Mouse (Mus musculus): ENCODE results near the gene Gp5. TPM values are rescaled to one million over a fixed set of nuclear protein-coding genes. Genes with fewer than 3 reads are reported as not detected.
"Not testable (repeated sequence)": the region's sequence is repeated elsewhere in the genome, so short reads cannot be mapped to it uniquely, and the experiment has no call there.

Gp5 gene
- total RNA-seq (2015; ENCODE audit: low replicate concordance), result 1.0 TPM in 1 of 2 replicates, not detected in the other
- total RNA-seq (2017; ENCODE audit: low replicate concordance), result 0.77 and 2.1 TPM in 2 replicates

DNA sequence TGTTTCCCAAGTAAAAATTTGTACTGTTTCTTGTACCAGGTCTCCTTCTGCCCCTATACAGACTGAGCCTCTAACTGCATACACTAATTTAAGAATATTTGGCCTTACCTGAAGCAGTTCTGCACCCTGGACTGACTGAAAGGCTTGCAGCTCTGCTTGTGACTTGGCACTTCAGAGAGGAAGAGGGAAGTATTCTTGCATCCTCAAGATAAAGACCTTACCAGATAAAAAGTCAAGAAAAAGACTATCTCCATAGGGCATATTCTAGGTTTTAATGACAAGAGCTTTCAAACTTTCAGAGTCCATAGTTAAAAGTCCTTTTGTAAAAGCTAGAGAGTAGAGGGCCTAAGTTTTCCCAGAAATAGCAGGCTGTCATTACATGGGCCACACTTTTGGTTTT lies at the start of gene Gp5:
Gene Gp5 (minus strand): TSS at position 133 of the 400 bp plus-strand sequence.
- 0 out of 2 replicates have a peak, but pooled peaks have one; percentile 38 for ATAC-seq (replicated peaks; ENCODE audit: low FRiP score, poor library complexity, severe bottlenecking)

DNA sequence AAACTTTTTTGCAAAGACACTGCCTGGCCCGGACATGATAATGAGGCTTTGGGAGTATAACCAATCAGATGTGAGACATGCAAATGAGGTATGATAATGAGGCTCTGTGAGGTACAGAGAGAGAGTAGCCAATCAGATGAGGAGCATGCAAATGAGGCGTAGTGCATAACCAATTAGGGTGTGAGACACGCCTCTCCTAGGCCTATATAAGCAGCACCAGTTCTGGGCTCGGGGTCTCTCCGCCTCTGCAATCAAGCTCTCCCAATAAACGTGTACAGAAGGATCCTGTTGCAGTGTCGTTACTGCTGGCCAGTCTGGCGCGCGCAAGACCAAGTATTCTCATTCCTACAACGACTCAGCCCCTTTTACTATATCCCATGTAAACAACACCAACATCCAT lies 42.9 kb upstream of the Gp5 start:
- not testable (repeated sequence) for ATAC-seq (replicated peaks; ENCODE audit: low FRiP score, poor library complexity, severe bottlenecking)

DNA sequence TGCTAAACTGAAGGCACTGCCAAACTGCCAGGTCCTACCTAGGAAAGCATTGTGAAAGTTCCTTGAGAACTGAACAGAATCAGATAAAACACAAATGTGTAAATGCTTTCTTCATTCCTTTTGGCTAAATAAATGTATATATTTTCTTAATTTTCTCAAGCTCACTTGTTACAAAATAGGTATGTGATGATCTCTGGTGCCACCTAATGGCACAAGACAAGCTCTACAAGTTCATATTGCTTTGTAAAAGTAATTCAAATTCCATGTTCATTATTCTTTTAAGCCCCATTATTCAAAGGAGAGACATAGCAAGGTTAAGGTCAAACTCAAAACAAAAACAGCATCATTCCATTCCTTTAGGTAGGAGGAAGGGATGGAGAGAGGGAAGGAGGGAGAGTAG lies 3.7 kb upstream of the Gp5 start:
- ATAC-seq (replicated peaks; ENCODE audit: low FRiP score, poor library complexity, severe bottlenecking), result no peak

DNA sequence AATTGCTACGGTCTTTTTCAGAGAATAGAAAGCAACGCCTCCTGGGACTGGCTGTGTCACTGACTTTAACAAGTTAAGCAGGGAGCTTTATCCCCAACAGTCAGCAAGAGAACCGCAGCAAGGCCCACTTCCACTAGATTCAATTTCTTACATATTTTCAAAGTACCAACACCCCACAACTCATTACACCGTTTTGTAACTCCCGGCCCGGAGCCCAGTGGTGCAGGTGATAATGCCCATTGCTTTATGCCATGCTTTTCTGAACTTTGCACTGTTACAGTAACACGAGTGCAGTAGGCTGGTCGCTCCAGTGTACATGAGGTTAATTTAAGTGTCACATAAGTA lies 436 bp downstream of the Gp5 start:
- no peak for ATAC-seq (replicated peaks; ENCODE audit: low FRiP score, poor library complexity, severe bottlenecking)

DNA sequence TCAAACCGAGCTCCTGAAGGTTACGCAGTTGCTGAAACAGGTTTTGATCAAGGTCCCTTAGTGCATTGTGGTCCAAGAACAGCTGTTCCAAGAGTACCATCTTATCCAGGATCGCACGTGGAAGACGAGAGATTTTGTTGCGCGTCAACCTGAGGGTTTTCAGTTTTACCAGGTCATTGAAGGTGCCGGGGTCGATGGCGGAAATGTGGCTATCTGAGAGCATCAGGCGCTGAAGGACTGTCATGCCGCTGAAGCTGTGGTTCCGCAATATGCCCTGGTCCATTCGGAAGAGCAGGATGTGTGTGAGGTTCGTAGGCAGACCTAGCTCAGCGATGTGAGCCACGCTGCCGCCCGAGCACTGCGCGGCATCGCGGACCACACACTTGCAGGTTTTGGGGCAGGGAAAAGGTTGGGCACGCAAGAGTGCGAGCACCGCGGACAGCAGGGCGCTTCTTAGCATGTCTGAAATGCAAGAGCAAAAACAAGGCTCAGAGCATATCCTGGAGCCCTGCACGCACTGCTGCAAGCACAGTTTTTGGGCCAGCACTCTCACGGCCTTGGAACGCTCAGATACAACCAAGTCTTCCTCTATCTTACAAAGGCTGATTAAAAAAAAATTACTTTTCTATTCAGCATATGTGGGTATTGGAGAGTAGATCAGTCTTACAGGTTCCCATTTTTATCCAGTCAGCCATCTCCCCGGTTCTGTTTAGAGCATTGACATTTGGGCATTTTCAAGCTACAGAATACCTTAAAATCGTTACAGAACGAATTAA lies 996 bp downstream of the Gp5 start:
- ATAC-seq (replicated peaks; ENCODE audit: low FRiP score, poor library complexity, severe bottlenecking), result no peak

DNA sequence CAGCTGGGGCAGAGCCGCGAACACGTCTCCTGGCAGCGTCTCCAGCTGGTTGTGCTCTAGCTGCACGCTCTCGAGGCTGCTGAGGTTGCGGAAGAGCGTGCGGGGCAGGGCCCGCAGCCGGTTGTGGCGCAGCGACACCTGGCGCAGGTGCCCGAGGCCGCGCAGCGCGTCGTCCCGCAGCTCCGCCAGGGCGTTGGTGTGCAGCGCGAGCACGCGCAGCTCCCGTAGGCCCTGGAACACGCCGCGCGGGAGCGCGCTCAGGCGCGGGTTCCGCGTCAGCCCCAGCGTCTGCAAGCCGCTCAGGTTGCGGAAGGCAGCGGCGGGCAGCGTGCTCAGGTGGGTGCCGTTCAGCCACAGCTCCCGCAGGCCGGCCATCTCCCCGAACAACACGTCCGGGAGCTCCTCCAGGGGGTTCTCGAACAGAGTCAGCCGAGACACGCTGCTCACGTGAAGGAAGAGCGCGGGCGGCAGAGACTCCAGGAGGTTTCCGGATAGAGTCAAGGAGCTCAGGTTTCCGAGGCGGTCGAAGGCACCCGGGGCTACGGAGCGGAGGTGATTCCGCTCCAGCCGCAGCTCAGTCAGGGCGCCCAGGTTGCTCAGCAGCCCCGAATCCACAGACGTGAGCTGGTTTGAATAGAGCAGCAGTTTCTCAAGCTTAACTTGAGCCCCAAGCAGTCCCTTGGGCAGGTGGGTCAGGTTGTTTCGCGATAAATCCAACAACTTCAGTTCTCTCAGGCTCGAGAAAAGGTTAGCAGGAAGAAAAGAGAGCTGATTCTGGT lies 1.8 kb downstream of the Gp5 start:
- ATAC-seq (replicated peaks; ENCODE audit: low FRiP score, poor library complexity, severe bottlenecking), result peak; percentile 35; the same call in 1 of the 2 replicates

DNA sequence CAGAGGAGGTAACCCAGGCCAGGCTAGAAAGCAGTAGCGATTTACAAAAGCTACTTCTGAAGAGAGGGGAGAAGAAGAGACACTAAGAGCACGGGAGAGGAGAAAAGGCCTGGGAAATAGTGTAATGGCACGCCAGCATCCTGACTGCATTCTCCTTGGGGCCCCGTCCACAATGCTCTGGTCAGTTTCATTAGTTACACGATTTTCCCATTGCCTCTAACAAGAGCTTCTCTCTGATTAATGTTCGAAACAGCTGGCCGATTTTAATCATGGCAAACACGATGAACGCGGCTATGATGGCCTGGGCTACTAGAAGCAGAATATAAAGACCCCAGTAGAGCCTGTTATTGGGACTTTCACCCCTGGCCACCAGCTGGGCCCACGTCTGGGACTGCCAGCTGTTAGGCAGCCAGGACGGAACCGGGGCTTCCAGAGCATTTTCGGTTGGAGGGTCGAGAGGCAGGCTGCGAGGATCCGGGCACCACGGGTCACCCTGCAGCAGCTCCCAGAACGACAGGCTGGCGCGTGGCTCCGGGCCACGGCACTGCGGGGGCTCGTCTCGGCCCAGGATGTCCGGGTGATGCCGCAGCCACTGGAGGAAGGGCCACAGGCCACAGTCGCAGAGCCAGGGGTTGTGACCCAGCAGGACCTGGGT lies 2.5 kb downstream of the Gp5 start:
- no peak for ATAC-seq (replicated peaks; ENCODE audit: low FRiP score, poor library complexity, severe bottlenecking)

DNA sequence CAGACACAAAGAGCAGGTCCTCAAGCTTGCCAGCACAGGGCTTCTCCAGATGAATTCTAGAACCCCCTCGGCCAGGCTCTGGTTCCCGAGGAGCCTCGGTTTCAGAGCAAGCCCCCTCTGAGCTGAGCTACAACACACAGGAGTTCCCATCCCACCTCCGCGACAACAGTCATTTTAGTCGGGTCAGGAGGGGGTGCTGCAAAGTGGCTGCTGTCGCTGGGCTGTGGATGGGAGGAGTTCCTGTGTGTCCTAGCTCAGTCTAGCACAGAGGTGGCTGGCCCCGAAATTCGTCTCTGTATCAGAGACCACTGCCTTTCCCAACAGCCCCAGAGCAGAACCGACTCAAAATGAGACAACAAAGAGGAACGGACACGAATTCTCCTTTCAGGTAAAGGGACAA lies 3.3 kb downstream of the Gp5 start:
- ATAC-seq (replicated peaks; ENCODE audit: low FRiP score, poor library complexity, severe bottlenecking), result no peak

DNA sequence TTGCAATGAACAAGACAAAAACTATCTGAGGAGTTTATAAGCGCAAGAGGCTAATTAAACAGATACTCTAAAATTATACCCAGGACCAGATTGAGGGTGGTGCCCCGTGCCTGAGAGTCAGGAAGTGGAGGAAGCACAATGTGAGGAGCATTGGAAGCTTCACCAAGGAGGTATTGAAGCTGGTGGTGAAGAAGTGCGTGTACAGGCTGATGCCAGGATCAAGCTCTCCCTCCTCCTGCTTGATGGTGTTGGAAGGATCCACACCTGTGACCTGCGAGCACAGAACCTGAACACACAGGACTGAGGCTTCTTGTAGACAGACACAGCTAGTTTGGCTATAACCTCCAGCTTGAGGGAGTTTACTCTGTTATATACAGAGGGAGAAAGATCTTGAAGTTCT lies 4.5 kb downstream of the Gp5 start:
- no peak for ATAC-seq (replicated peaks; ENCODE audit: low FRiP score, poor library complexity, severe bottlenecking)

DNA sequence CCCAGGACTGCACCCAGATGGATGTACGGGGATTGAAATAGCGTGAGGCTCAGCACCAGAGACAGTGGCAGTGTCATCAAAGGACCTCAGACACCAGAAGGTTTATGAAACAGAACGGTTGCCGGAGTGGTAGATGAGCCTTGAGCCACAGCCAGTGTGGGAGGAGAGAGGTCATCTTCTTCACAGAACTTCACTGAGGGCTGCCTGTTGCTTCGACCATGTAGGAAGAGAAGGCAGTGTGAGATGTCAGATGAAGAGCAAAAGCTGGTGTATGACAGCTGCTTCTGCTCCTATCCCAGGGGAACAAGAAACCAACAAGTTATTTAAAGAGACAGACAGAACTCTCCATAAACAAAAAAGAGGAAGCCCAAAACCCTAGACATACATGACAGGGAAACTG lies 6.3 kb downstream of the Gp5 start:
- no peak for ATAC-seq (replicated peaks; ENCODE audit: low FRiP score, poor library complexity, severe bottlenecking)

DNA sequence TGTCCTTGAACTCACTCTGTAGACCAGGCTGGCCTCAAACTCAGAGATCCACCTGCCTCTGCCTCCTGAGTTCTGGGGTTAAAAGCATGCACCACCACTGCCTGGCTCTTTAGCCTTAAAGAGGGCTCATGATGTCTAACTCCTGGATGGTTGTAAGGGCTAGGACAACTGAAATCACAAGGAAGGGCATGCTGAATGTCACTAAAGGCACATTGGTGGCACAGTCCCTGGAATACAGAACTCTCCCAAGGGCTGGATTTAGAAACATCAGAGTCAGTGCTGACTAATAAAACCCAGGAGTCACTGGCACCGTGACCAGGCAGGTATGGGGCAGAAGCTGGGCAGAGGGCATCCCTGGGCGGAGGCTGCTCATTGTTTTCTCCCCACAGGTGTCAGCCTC lies 7.2 kb downstream of the Gp5 start:
- no peak for ATAC-seq (replicated peaks; ENCODE audit: low FRiP score, poor library complexity, severe bottlenecking)

DNA sequence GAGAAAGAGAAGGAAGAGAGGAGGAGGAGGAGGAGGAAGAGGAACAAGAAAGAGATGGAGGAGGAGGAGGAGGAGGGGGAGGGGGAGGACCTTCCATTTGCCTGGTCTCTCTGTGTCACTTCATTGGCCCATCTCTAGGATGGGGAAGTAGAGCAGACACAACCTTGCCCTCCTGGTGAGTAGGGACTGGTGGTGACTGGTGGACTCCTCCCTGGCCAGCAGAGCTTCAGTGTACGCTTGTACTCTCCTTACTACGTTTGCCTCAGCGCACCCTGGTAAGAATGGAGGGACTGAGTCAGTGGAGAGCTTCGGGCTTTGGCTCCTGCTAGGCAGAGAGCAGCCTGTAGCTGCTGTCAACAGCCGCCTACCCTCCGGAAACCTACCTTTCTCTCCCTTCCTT lies 7.9 kb downstream of the Gp5 start:
- no peak for ATAC-seq (replicated peaks; ENCODE audit: low FRiP score, poor library complexity, severe bottlenecking)

DNA sequence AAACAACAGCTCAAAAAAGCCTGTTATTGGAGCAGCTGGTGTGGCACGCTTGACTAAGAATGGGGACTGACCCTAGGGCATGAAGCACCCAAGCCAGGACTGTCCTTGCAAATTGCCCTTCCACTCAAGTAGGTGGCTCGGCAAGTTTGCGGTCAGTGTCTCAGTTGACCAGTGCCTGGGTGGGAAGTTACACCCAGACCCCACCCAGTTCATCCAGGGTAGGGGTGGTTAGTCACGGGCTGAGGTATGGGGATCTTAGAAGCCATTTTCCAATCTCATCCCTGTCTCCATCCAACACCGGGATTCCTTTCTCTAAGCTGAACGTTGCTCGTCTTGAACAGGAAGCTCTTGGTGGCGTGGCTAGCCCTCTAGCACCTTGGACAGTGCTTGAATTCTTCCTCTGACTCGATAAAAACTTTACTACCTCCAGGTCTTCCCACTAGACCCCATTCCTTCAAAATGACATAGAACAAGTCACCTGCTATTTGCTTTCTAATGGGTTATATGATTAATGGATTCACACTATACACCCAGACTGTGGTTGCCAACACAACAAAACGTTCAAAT lies 10.8 kb downstream of the Gp5 start:
- ATAC-seq (replicated peaks; ENCODE audit: low FRiP score, poor library complexity, severe bottlenecking), result no peak

DNA sequence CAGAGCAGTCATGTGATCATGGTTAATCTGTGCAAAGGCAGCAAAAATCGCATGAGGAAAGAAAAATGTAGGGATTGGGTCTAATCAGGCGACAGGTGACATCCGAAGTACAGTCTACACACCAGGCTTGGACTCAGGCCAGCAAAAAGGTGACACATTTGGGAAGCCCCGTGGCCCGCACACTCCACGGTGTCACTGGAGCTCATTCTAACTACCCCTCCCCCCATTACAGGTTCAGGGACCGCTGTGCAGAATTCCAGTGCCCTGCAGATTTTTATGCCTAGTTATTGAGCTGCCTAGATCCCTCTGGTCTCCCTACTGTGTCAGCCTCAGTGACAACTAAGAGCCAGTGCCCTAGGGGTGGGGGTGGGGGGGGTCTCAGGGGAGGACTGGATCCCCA lies 13.1 kb downstream of the Gp5 start:
- no peak for ATAC-seq (replicated peaks; ENCODE audit: low FRiP score, poor library complexity, severe bottlenecking)

DNA sequence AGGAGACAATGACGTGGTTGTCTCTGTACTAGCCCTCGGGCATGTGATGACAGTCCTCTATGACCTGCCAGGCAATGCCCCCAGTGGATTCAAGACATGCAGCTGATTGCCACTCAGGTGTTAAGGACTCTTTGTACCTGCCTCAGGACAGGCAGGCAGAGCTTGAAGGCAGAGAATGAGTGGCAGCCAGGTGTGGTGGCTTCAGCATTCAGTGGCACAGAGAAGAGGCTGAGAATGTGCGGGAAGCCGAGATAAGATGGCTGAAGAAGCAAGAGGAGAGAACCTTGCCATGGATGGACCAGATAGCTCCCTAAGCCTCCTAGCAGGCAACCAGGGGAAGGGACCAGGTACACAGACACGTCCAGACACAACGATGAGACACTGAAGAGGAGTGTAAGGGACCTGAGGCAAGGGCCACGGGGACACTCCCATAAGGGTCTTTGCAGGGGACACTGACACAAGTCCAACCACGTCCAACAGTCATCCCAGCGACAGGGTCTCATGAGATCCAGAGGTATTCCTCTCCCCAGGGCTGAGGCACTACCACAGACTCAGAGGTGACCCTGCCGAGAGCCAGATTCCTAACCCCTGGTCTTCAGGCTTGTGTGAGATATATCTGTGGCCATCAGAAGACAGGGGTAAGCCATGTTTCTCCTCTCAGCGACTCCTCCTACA lies 13.8 kb downstream of the Gp5 start:
- no peak for ATAC-seq (replicated peaks; ENCODE audit: low FRiP score, poor library complexity, severe bottlenecking)

DNA sequence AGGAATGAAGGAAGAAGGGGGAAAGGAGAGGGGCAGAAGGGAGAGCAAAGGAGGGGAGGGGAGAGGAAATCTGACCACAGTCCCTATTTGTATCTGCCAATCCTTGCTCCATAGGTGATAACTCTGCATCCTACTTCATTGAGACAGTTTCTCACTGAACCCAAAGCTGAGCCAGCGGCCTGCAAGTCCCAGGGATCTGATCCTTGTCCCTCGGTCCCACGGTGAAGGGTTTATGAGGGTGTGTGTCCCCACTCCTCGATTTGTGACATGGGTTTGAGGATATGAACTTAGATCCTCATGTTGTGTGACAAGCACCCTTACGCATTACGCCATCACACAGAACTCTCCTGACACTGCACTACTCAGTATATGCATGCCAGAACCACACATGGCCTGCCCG lies 15.5 kb downstream of the Gp5 start:
- ATAC-seq (replicated peaks; ENCODE audit: low FRiP score, poor library complexity, severe bottlenecking), result no peak

DNA sequence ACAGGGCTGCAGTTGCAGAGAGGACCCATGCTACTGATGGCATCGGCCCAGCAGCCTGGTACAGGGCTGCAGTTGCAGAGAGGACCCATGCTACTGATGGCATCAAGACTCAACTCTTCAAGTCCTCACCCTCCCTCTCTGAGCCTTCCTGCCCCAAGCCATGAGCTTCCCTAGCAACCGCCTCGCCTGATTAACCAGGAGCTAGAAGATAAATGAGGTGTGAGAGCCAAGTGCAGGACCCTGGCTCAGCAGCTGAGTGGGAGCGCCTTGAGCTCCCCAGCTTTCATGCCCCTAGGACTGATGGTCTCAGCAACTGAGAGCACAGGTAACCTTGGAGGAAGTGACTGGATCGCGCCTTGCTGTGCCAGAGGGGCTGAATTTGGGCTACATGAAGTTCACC lies 20.1 kb downstream of the Gp5 start:
- no peak for ATAC-seq (replicated peaks; ENCODE audit: low FRiP score, poor library complexity, severe bottlenecking)

DNA sequence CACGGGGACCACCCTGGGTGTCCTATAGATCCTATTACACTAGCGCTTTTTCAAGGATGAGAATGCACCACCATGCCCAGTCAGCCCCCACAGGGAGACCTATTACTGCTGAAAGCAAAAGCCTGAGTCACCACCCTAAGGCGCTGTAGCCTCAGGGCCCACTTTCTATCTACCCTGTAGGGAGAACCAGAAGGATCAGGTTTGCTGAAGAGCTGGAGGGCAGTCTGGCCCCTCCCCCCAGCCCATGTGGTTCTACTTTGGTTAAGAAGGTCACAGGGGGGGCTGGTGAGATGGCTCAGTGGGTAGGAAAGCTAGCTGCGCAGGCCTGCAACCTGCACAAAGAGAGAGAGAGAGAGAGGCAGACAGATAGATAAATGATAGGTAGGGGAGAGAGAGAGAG lies 24.9 kb downstream of the Gp5 start:
- no peak for ATAC-seq (replicated peaks; ENCODE audit: low FRiP score, poor library complexity, severe bottlenecking)

DNA sequence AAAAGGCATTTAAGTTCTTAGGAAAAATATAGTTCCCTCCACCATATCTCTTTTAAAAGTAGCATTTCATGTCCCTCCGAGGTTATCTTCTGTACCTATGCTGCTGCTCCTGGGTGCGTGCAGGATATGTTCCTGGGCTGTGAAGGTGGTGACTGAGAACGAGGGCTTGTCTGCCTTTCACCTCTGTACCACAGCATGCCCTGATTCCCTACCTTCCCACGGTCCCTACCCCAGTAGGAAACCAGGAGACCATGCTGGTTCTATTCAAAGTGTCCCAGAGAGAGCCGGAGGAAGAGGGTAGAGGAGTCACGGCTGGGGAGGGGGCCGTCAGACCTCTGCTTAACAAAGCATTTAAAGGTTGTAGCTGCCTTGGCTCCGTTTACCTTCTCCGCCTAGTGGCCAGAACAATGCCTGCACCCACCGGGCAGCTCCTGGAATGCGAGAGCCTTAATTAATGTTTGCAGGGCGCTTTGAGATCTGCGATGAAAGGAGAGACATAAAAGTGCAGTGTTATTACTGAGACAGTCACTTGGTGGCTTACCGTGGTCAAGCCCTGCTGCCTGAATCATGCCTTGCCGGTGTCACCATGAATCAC lies 26.7 kb downstream of the Gp5 start:
- no peak for ATAC-seq (replicated peaks; ENCODE audit: low FRiP score, poor library complexity, severe bottlenecking)

Measured in erythroblast, adult 5-6 weeks (primary cell).